Mouse (Mus musculus) left cerebral cortex, adult 18-20 months (tissue): ENCODE measurements around the gene Gm26965. TPM values are rescaled to one million over a fixed set of nuclear protein-coding genes. Genes with fewer than 3 reads are reported as not detected.

ENCODE experiments used
- total RNA-seq, 2 experiments: library from RNA; stranded (reverse); gene quantifications; 2 replicates each; pipeline ENCODE4 v1.2.3; 2021

Gm26965 gene
- total RNA-seq, 2 experiments from 2014 or later, result 1.6 TPM; not detected in 1

Other genes starting within 250 kb of the Gm26965 start
- gene Zfp458, start 247.7 kb downstream of the Gm26965 start, total RNA-seq, result 10 to 100 TPM; 18.7 to 20.4 TPM
- gene Zfp457, start 219.7 kb downstream of the Gm26965 start, total RNA-seq, result 1 to 10 TPM; 5.1 to 7.2 TPM
- 1 to 10 TPM; 3.1 TPM for gene Zfp595, start 193.6 kb downstream of the Gm26965 start, total RNA-seq
- 1 to 10 TPM in 1 of 2 experiments, not detected in 1; 3.6 TPM for gene Gm28044, start 165.6 kb downstream of the Gm26965 start, total RNA-seq
- gene Zfp953, start 165.5 kb downstream of the Gm26965 start, total RNA-seq, result under 1 TPM; 0.77 to 0.91 TPM
- not detected for gene Gm28041, start 150.4 kb downstream of the Gm26965 start, total RNA-seq
- 1 to 10 TPM; 1.4 to 2.0 TPM for gene Zfp456, start 150.3 kb downstream of the Gm26965 start, total RNA-seq
- 1 to 10 TPM; 2.6 to 3.5 TPM for gene Zfp429, start 126.3 kb downstream of the Gm26965 start, total RNA-seq
- gene Zfp459, start 104.7 kb downstream of the Gm26965 start, total RNA-seq, result 1 to 10 TPM; 3.9 to 5.0 TPM
- 10 to 100 TPM; 12.1 to 12.8 TPM for gene Zfp874a, start 74.5 kb downstream of the Gm26965 start, total RNA-seq
- gene Zfp874b, start 41.9 kb downstream of the Gm26965 start, total RNA-seq, result 10 to 100 TPM; 14.9 to 23.6 TPM
- gene Zfp58, start 25.6 kb downstream of the Gm26965 start, total RNA-seq, result 1 to 10 TPM; 9.7 to 9.9 TPM
- gene Zfp87, start within 50 bp of the Gm26965 start, total RNA-seq, result 10 to 100 TPM; 21.3 to 21.4 TPM
- 10 to 100 TPM; 10.2 to 10.3 TPM for gene Zfp748, start 27.7 kb upstream of the Gm26965 start, total RNA-seq
- gene Zfp729b, start 83.6 kb upstream of the Gm26965 start, total RNA-seq, result 1 to 10 TPM; 7.5 to 8.5 TPM
- gene Gm49345, start 111.6 kb upstream of the Gm26965 start, total RNA-seq, result 1 to 10 TPM; 1.4 to 3.3 TPM
- gene Zfp729a, start 111.6 kb upstream of the Gm26965 start, total RNA-seq, result 1 to 10 TPM; 8.5 to 9.0 TPM
- gene Zfp738, start 160.9 kb upstream of the Gm26965 start, total RNA-seq, result 10 to 100 TPM; 22.6 to 23.1 TPM
- 10 to 100 TPM; 14.1 to 14.4 TPM for gene Zfp65, start 203.0 kb upstream of the Gm26965 start, total RNA-seq
- gene Zfp85, start 229.1 kb upstream of the Gm26965 start, total RNA-seq, result 1 to 10 TPM; 6.6 to 7.2 TPM